Mouse (Mus musculus) brain, embryonic 14.5 days (tissue): ENCODE data around the gene Gm867.
A peak's percentile ranks its signal among the peaks of the same experiment; 100 is the strongest.

ENCODE experiments used
- CTCF ChIP-seq: fragments of 200-500 bp; IDR thresholded peaks from 2 replicates; pipeline ENCODE4 v1.5.1; 2012; ENCODE audit warnings: inconsistent platforms, mild to moderate bottlenecking, moderate library complexity, borderline replicate concordance; ENCODE audit not compliant: insufficient read depth, insufficient read length; ENCODE audit errors: extremely low read depth
- POLR2A ChIP-seq: fragments of 200-500 bp; IDR thresholded peaks from 2 replicates; pipeline ENCODE4 v1.6.1; 2012; ENCODE audit warnings: mild to moderate bottlenecking, inconsistent platforms, borderline replicate concordance; ENCODE audit not compliant: poor library complexity, insufficient read depth, insufficient read length, severe bottlenecking; ENCODE audit errors: extremely low read depth

DNA sequence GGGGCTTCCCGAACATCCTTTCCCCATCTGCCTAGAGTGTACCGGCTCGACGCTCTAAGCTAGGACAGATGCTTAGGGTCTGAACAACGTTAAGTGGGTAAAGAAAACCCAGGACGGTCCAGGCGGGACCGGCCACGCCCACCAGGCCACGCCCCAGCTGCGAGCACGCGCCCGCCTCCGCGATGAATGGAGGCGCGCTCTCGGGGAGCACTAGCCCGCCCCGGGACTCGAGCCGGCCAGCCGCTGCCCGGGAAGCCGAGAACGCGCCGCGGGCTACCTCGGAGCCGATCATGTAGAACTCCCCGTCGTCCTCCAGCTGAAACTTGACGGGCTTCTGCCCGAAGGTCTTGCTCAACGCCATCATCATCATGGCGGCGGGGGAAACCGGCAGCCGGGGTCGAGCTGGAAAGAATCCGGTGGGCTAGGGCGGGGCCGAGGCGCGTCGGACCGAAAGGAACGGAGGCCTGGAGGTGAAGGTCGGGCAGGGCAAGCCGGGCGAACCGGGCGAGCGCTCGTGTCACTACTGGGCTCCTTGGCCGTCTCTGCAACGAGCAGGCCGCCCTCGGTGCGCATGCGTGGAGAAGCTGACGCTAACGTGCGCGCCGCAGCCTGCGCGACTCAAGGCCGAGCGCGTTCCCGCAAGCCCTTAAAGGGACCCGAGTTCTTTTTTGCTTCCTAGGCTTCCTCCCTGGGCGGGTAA is 19.3 kb downstream of the Gm867 start, which contains the start of gene Smarcb1:
- TF ChIP-seq POLR2A (peak; percentile 83), CTCF (no peak)
